Mouse (Mus musculus) stomach, postnatal 0 days (tissue): ENCODE results near the gene Hist1h1c.
"Not testable (repeated sequence)": the region's sequence is repeated elsewhere in the genome, so short reads cannot be mapped to it uniquely, and the experiment has no call there.

Source experiments
- CTCF ChIP-seq: IDR thresholded peaks from 2 replicates; pipeline ENCODE4 v1.5.1; 2016; ENCODE audit warnings: antibody characterized with exemption, low read depth, mild to moderate bottlenecking, moderate library complexity
- EP300 ChIP-seq: optimal IDR thresholded peaks from 2 replicates; pipeline ENCODE3; 2016; ENCODE audit warnings: antibody characterized with exemption

DNA sequence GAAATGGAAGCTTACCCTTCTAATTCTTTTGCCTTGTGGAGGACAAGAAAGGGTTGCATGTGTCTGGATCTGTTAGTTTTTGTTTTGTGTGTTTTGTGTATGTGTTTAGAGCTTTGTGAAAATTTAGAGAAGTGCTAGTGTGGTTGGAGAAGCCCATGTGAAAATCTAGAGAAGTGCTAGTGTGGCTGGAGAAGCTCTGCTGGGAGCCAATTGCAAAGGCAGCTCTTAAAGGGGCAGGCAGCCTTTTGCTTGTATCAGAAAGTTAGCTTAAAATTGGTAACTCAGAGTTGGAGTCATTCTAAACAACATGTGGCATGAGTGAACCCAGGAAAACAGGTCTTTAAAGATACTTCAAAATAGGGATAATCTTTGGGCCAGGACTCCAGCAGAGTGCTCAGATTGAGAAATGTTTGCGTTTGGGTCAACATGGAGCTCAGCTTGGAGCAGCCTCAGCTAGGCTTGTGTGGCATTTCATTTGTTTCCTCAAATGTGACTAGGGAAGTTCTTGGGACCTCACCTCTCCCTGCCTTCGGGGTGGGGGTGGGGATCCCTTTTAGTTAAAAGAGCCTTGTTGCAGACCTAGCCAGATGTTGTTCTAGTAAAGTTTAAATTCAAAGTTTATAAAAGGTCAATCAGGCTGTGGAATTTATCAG is 20.9 kb upstream of the Hist1h1c start:
- TF ChIP-seq CTCF, EP300: not testable (repeated sequence)
